24 mouse cellular contexts compared by ENCODE assay signal in genomic region chr14:46223008-46223407, GRCm38 (mm10).
"Had no signal": no experiment of that assay in that cellular context is flagged by ENCODE, and none has a peak within 500 bp of the region (broad histone marks: within the 10 kb centered on the region; RNA-seq: fewer than 3 reads in every experiment).

No protein-coding gene starts in this region.

- DNase-seq: gastrocnemius, postnatal 14 days; heart, adult 18-20 months; heart, postnatal 10 days; heart, postnatal 4 days; kidney, adult 18-20 months; kidney, adult 8-10 months; kidney, postnatal 10 days; kidney, postnatal 25 days; kidney, postnatal 4 days; liver had no signal

- H3K9me3 ChIP-seq: heart, embryonic 10.5 days; heart, embryonic 12.5 days; hindbrain, embryonic 10.5 days; hindbrain, embryonic 12.5 days; intestine, embryonic 15.5 days; limb, embryonic 10.5 days; limb, embryonic 12.5 days; liver, embryonic 12.5 days had no signal

- H3K36me3 ChIP-seq: heart, embryonic 10.5 days; heart, embryonic 12.5 days; hindbrain, embryonic 10.5 days; hindbrain, embryonic 12.5 days; intestine, embryonic 15.5 days; limb, embryonic 10.5 days; limb, embryonic 12.5 days; liver, embryonic 12.5 days had no signal

- H3K9ac ChIP-seq: heart, embryonic 12.5 days; hindbrain, embryonic 12.5 days; hindbrain, embryonic 14.5 days; intestine, embryonic 15.5 days; limb, embryonic 12.5 days; liver, embryonic 12.5 days; liver, embryonic 14.5 days had no signal

- H3K4me3 ChIP-seq: heart, embryonic 10.5 days; heart, embryonic 12.5 days; hindbrain, embryonic 10.5 days; hindbrain, embryonic 12.5 days; intestine, embryonic 15.5 days; left cerebral cortex, adult 2 months; limb, embryonic 10.5 days; limb, embryonic 12.5 days; liver, embryonic 12.5 days had no signal

- H3K27ac ChIP-seq: heart, embryonic 10.5 days; hindbrain, embryonic 10.5 days; hindbrain, embryonic 12.5 days; hindbrain, embryonic 14.5 days; intestine, embryonic 15.5 days; left cerebral cortex, adult 2 months; limb, embryonic 10.5 days; limb, embryonic 12.5 days; liver, embryonic 12.5 days; liver, embryonic 14.5 days had no signal

- H3K4me2 ChIP-seq: heart, embryonic 12.5 days; hindbrain, embryonic 12.5 days; hindbrain, embryonic 14.5 days; intestine, embryonic 15.5 days; limb, embryonic 12.5 days; liver, embryonic 12.5 days had no signal

- H3K4me1 ChIP-seq: heart, embryonic 10.5 days; heart, embryonic 12.5 days; hindbrain, embryonic 10.5 days; hindbrain, embryonic 12.5 days; liver, embryonic 12.5 days had no signal

- ATAC-seq: hindbrain, embryonic 16.5 days; inflammation-experienced regulatory T-cells, adult 6 months; intestine, embryonic 15.5 days; intestine, postnatal 0 days; liver, embryonic 12.5 days had no signal

- H3K27me3 ChIP-seq: heart, embryonic 12.5 days; hindbrain, embryonic 12.5 days; intestine, embryonic 15.5 days; limb, embryonic 12.5 days; liver, embryonic 12.5 days had no signal
